Mouse (Mus musculus): ENCODE results near the gene Myom1.

DNA sequence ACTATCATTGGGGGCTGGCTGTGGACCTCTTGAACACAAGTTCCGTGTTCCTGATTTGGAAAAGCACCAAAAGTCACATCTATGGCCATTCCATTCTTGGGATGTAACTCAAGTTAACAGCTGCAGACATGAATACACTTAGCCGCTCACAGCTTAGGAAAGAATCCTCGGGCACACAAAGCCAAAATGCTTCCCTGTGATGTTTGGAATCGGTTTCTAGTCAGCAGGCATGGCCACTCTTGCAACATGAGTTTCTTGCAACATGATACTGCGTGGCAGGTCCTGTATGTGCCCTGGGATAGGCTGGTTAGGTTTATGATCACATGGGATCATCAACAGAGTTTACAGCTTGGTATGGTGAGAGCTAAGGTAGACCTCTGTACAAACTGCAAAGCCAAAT is 91.4 kb downstream of the Myom1 start:
- no peak for TF ChIP-seq CTCF (IDR thresholded peaks at IDR 0.05; ENCODE audit: control insufficient read depth, insufficient read depth, low read length)
- TF ChIP-seq POLR2A (IDR thresholded peaks at IDR 0.05; ENCODE audit: borderline replicate concordance, control insufficient read depth, low read depth, low read length) = no peak
